Mouse (Mus musculus) heart, embryonic 11.5 days (tissue): ENCODE results near the gene Bmp2k. TPM values are rescaled to one million over a fixed set of nuclear protein-coding genes. Genes with fewer than 3 reads are reported as not detected.

Source experiments
- ATAC-seq: fragments of 200-750 bp; cut with Nextera tagmentation; replicated peaks from 2 replicates; pipeline ENCODE4 v1.8.0; 2017; ENCODE audit warnings: moderate library complexity; ENCODE audit not compliant: insufficient number of reproducible peaks, low FRiP score, low TSS enrichment
- H3K27ac ChIP-seq: fragments of 300-500 bp; sonication (generic); 2 replicates; pipeline ENCODE4 v1.5.1; 2014; ENCODE audit warnings: mild to moderate bottlenecking, low read depth, low read length
- H3K27me3 ChIP-seq: fragments of 300-500 bp; sonication (generic); 2 replicates; pipeline ENCODE4 v1.6.1; 2014; ENCODE audit warnings: mild to moderate bottlenecking, low read length, mixed read lengths; ENCODE audit not compliant: control insufficient read depth, insufficient read depth
- H3K36me3 ChIP-seq: fragments of 300-500 bp; sonication (generic); 2 replicates; pipeline ENCODE4 v1.6.1; 2014; ENCODE audit warnings: mild to moderate bottlenecking, low read length, moderate library complexity, mixed read lengths; ENCODE audit not compliant: control insufficient read depth, insufficient read depth
- H3K4me1 ChIP-seq: fragments of 300-500 bp; sonication (generic); 2 replicates; pipeline ENCODE4 v1.6.1; 2014; ENCODE audit warnings: low read length; ENCODE audit not compliant: control insufficient read depth, insufficient read depth
- H3K4me2 ChIP-seq: fragments of 300-500 bp; sonication (generic); 2 replicates; pipeline ENCODE4 v1.6.1; 2014; ENCODE audit warnings: mild to moderate bottlenecking, moderate library complexity
- H3K4me3 ChIP-seq: fragments of 300-500 bp; sonication (generic); 2 replicates; pipeline ENCODE4 v1.5.1; 2014; ENCODE audit warnings: low read depth, low read length
- H3K9ac ChIP-seq: fragments of 300-500 bp; sonication (generic); 2 replicates; pipeline ENCODE4 v1.6.1; 2014; ENCODE audit warnings: mild to moderate bottlenecking, low read depth, low read length, moderate library complexity
- H3K9me3 ChIP-seq: fragments of 300-500 bp; sonication (generic); replicated peaks from 2 replicates; pipeline ENCODE4 v1.6.1; 2016; ENCODE audit warnings: low read length; ENCODE audit not compliant: control insufficient read depth
- WGBS: fragments of 180-500 bp; shearing (Covaris S2); extraction: QIAGEN DNeasy Blood & Tissue Kit; methylation state at CpG from one replicate; pipeline ENCODE4 v1.1.7; 2014; ENCODE audit not compliant: insufficient replicate concordance; 5-methylcytosine and 5-hydroxymethylcytosine counted together
- polyA plus RNA-seq: library from polyadenylated mRNA; unstranded; fragments of >200 nt; fragmentation: Nextera tagmentation; extraction: Ambion mirVana; gene quantifications from 2 replicates; pipeline ENCODE4 v1.2.1, GENCODE M21; 2014

The Bmp2k gene
- polyA plus RNA-seq, 1 experiment from 2014 or later: 12.7 TPM

- 73% methylated on average over 8 of the region's 8 CpGs for WGBS
- Histone ChIP-seq H3K4me1 (no peaks in the 10 kb centered on the region), H3K27me3 (no peaks in the 10 kb centered on the region), H3K9me3 (no peaks in the 10 kb centered on the region), H3K4me2 (no peak overlapping the region), H3K36me3 (no peaks in the 10 kb centered on the region), H3K9ac (no peak overlapping the region), H3K4me3 (no peak overlapping the region), H3K27ac (no peak overlapping the region)
- no peak for ATAC-seq
Observed at GRCm38 (mm10) chr5:97092970-97093369, 95.5 kb downstream of the Bmp2k start.

- H3K27ac ChIP-seq: no peak overlapping the region
- no peak for ATAC-seq
- no peak overlapping the region for H3K9ac ChIP-seq
- no peaks in the 10 kb centered on the region for H3K4me1 ChIP-seq
- H3K4me3 ChIP-seq: no peak overlapping the region
- no peaks in the 10 kb centered on the region for H3K36me3 ChIP-seq
- no peaks in the 10 kb centered on the region for H3K9me3 ChIP-seq
- no peaks in the 10 kb centered on the region for H3K27me3 ChIP-seq
- 36% methylated on average over 10 of the region's 13 CpGs for WGBS
- H3K4me2 ChIP-seq: no peak overlapping the region
Observed at GRCm38 (mm10) chr5:97095335-97095734, 97.8 kb downstream of the Bmp2k start.

GRCm38 (mm10) chr5:97097631-97098041 is 100.1 kb downstream of the Bmp2k start:
- Histone ChIP-seq H3K9me3 (no peaks in the 10 kb centered on the region), H3K9ac (no peak overlapping the region), H3K4me1 (no peaks in the 10 kb centered on the region), H3K27ac (no peak overlapping the region), H3K4me2 (no peak overlapping the region), H3K36me3 (no peaks in the 10 kb centered on the region), H3K27me3 (no peaks in the 10 kb centered on the region), H3K4me3 (no peak overlapping the region)
- no peak for ATAC-seq
- 67% methylated on average over 9 of the region's 9 CpGs for WGBS

- Histone ChIP-seq H3K9me3 (no peaks in the 10 kb centered on the region), H3K4me3 (no peak overlapping the region), H3K27me3 (no peaks in the 10 kb centered on the region), H3K36me3 (no peaks in the 10 kb centered on the region), H3K27ac (no peak overlapping the region), H3K4me1 (no peaks in the 10 kb centered on the region), H3K4me2 (no peak overlapping the region), H3K9ac (no peak overlapping the region)
- 86% methylated on average over 8 of the region's 8 CpGs for WGBS
- ATAC-seq: no peak
Observed at GRCm38 (mm10) chr5:97099954-97100353, 102.5 kb downstream of the Bmp2k start.

GRCm38 (mm10) chr5:97108333-97108732 is 110.8 kb downstream of the Bmp2k start:
- Histone ChIP-seq H3K9me3 (no peaks in the 10 kb centered on the region), H3K9ac (no peak overlapping the region), H3K4me1 (peaks cover 6% of the 10 kb centered on the region; the same call in 1 of the 2 replicates), H3K27ac (no peak overlapping the region), H3K27me3 (no peaks in the 10 kb centered on the region), H3K36me3 (no peaks in the 10 kb centered on the region), H3K4me2 (no peak overlapping the region), H3K4me3 (no peak overlapping the region)
- ATAC-seq: no peak
- WGBS: 86% methylated on average over 5 of the region's 5 CpGs

- no peak overlapping the region for H3K4me3 ChIP-seq
- no peak overlapping the region for H3K27ac ChIP-seq
- H3K4me2 ChIP-seq: no peak overlapping the region
- peaks cover 6% of the 10 kb centered on the region; the same call in 1 of the 2 replicates for H3K4me1 ChIP-seq
- WGBS: 72% methylated on average over 2 of the region's 2 CpGs
- no peak overlapping the region for H3K9ac ChIP-seq
- H3K9me3 ChIP-seq: no peaks in the 10 kb centered on the region
- H3K27me3 ChIP-seq: no peaks in the 10 kb centered on the region
- no peak for ATAC-seq
- no peaks in the 10 kb centered on the region for H3K36me3 ChIP-seq
Observed at GRCm38 (mm10) chr5:97110133-97110532, 112.6 kb downstream of the Bmp2k start.

GRCm38 (mm10) chr5:97110697-97111096 is 113.2 kb downstream of the Bmp2k start:
- Histone ChIP-seq H3K9ac (peak overlapping the region; percentile 75; the same call in 1 of the 2 replicates), H3K4me2 (peak overlapping the region; percentile 90), H3K4me1 (peaks cover 6% of the 10 kb centered on the region; the same call in 1 of the 2 replicates), H3K27ac (no peak overlapping the region), H3K9me3 (no peaks in the 10 kb centered on the region), H3K36me3 (no peaks in the 10 kb centered on the region), H3K4me3 (peak overlapping the region; percentile 74), H3K27me3 (no peaks in the 10 kb centered on the region)
- ATAC-seq: no peak
- 27% methylated on average over 5 of the region's 5 CpGs for WGBS

- H3K4me2 ChIP-seq: peak within 1 kb of the TSS; percentile 90
- H3K36me3 ChIP-seq: no peaks in the 10 kb centered on the region
- WGBS: 1% methylated on average over 55 of the region's 62 CpGs
- H3K9ac ChIP-seq: peak within 1 kb of the TSS; percentile 75
- peak within 1 kb of the TSS; percentile 74 for H3K4me3 ChIP-seq
- peaks cover 6% of the 10 kb centered on the region; the same call in 1 of the 2 replicates for H3K4me1 ChIP-seq
- H3K9me3 ChIP-seq: no peaks in the 10 kb centered on the region
- no peaks in the 10 kb centered on the region for H3K27me3 ChIP-seq
- ATAC-seq: peak; percentile 98
- no peak within 1 kb of the TSS for H3K27ac ChIP-seq
Observed at GRCm38 (mm10) chr5:97111207-97111910, 113.9 kb downstream of the Bmp2k start, which contains the start of gene Paqr3. Paqr3 (minus strand) TSS chr5:97111596.

- no peak for ATAC-seq
- Histone ChIP-seq H3K4me3 (no peak overlapping the region), H3K9me3 (no peaks in the 10 kb centered on the region), H3K27ac (no peak overlapping the region), H3K9ac (no peak overlapping the region), H3K4me1 (no peaks in the 10 kb centered on the region), H3K36me3 (no peaks in the 10 kb centered on the region), H3K27me3 (no peaks in the 10 kb centered on the region), H3K4me2 (no peak overlapping the region)
- WGBS: 81% methylated on average over 12 of the region's 12 CpGs
Observed at GRCm38 (mm10) chr5:97124977-97125376, 127.5 kb downstream of the Bmp2k start.
